14 mouse cellular contexts compared by ENCODE assay signal in the genomic region with DNA sequence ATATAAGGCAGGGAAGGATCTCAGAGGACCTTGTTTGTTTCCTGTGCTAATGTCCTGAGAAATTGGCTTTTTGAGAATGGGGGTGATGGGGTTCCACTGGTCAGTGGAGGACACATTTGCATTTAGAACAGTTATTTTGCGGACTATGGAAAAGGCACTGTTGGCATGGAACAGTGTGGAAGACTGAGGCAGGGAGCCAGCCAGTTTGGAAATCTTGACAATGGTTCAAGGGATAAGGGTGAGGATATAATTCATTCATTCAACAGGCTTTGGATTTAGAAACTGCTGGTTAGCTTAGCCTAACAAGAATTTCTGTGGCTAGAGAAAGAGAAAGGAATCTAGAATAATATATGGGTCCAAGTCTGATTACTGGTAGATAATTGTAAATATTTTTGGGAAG.
"Had no signal": no experiment of that assay in that cellular context is flagged by ENCODE, and none has a peak within 500 bp of the region (broad histone marks: within the 10 kb centered on the region; RNA-seq: fewer than 3 reads in every experiment).

No protein-coding gene starts in this region.

- H3K27me3 ChIP-seq: lung, embryonic 15.5 days; midbrain, embryonic 13.5 days; midbrain, embryonic 15.5 days; neural tube, embryonic 12.5 days had no signal

- H3K9ac ChIP-seq: lung, embryonic 15.5 days; midbrain, embryonic 13.5 days; midbrain, embryonic 15.5 days; neural tube, embryonic 12.5 days had no signal

- H3K4me3 ChIP-seq: lung, embryonic 15.5 days; midbrain, embryonic 13.5 days; midbrain, embryonic 15.5 days; neural tube, embryonic 12.5 days had no signal

- H3K4me2 ChIP-seq: lung, embryonic 15.5 days; midbrain, embryonic 11.5 days; midbrain, embryonic 13.5 days; midbrain, embryonic 15.5 days; neural tube, embryonic 12.5 days had no signal

- H3K36me3 ChIP-seq: lung, embryonic 15.5 days; midbrain, embryonic 15.5 days; neural tube, embryonic 12.5 days had no signal

- H3K9me3 ChIP-seq: lung, embryonic 15.5 days had no signal

- DNase-seq: lung, adult 2 months; lung, postnatal 14 days; lung, postnatal 36 days; right cerebral cortex, postnatal 14 days; thymus, adult 18-20 months; thymus, postnatal 14 days; thymus, postnatal 36 days had no signal

- H3K27ac ChIP-seq: lung, embryonic 15.5 days; macrophage; midbrain, embryonic 13.5 days; midbrain, embryonic 15.5 days; neural tube, embryonic 12.5 days had no signal

- ATAC-seq: lung, postnatal 0 days; midbrain, embryonic 13.5 days; midbrain, embryonic 15.5 days had no signal
